Mouse (Mus musculus) lung, postnatal 0 days (tissue): Measurements from ENCODE around the gene Wasf2. TPM values are rescaled to one million over a fixed set of nuclear protein-coding genes. Genes with fewer than 3 reads are reported as not detected.

ENCODE experiments used
- ATAC-seq: fragments of 200-750 bp; cut with Nextera tagmentation; 2 replicates; pipeline ENCODE4 v1.8.0; 2017; ENCODE audit warnings: moderate library complexity
- DNase-seq: peaks from one replicate; pipeline ENCODE4 v3.0.0-alpha.2; 2016; ENCODE audit warnings: low spot score
- H3K27ac ChIP-seq: fragments of 300-500 bp; sonication (generic); 2 replicates; pipeline ENCODE4 v1.5.1; 2014; ENCODE audit warnings: antibody characterized with exemption, mild to moderate bottlenecking, low read length, mixed read lengths
- H3K27me3 ChIP-seq: fragments of 300-500 bp; sonication (generic); replicated peaks from 2 replicates; pipeline ENCODE4 v1.6.1; 2014; ENCODE audit warnings: low read length, mixed read lengths; ENCODE audit not compliant: insufficient read depth
- H3K36me3 ChIP-seq: fragments of 300-500 bp; sonication (generic); 2 replicates; pipeline ENCODE4 v1.6.1; 2014; ENCODE audit warnings: low read length, mixed read lengths; ENCODE audit not compliant: insufficient read depth
- H3K4me1 ChIP-seq: fragments of 300-500 bp; sonication (generic); 2 replicates; pipeline ENCODE4 v1.6.1; 2014; ENCODE audit warnings: antibody characterized with exemption, low read depth, low read length, mixed read lengths; ENCODE audit not compliant: insufficient read depth
- H3K4me2 ChIP-seq: fragments of 300-500 bp; sonication (generic); replicated peaks from 2 replicates; pipeline ENCODE4 v1.6.1; 2014; ENCODE audit warnings: low read depth, mild to moderate bottlenecking, low read length, moderate library complexity, mixed read lengths
- H3K4me3 ChIP-seq: fragments of 300-500 bp; sonication (generic); 2 replicates; pipeline ENCODE4 v1.5.1; 2014; ENCODE audit warnings: low read depth, low read length
- H3K9ac ChIP-seq: fragments of 300-500 bp; sonication (generic); replicated peaks from 2 replicates; pipeline ENCODE4 v1.6.1; 2014; ENCODE audit warnings: low read depth, mild to moderate bottlenecking
- H3K9me3 ChIP-seq: fragments of 300-500 bp; sonication (generic); 2 replicates; pipeline ENCODE4 v1.6.1; 2016; ENCODE audit warnings: low read length, mixed read lengths
- CTCF ChIP-seq: IDR thresholded peaks from 2 replicates; pipeline ENCODE4 v1.5.1; 2016; ENCODE audit warnings: antibody characterized with exemption, mild to moderate bottlenecking
- EP300 ChIP-seq: IDR thresholded peaks from 2 replicates; pipeline ENCODE4 v1.6.1; 2016; ENCODE audit warnings: antibody characterized with exemption, mild to moderate bottlenecking, control low read depth
- WGBS: fragments of 180-500 bp; shearing (Covaris S2); extraction: QIAGEN DNeasy Blood & Tissue Kit; methylation state at CpG from one replicate; pipeline ENCODE4 v1.1.7; 2014; 5-methylcytosine and 5-hydroxymethylcytosine counted together
- polyA plus RNA-seq: library from polyadenylated mRNA; unstranded; fragments of >200 nt; fragmentation: Nextera tagmentation; extraction: Ambion mirVana; gene quantifications from 2 replicates; pipeline ENCODE4 v1.2.1, GENCODE M21; 2015

The Wasf2 gene
- polyA plus RNA-seq, 1 experiment from 2014 or later: 149 TPM

- Histone ChIP-seq H3K27ac (no peak overlapping the region), H3K9ac (no peak overlapping the region), H3K4me1 (no peaks in the 10 kb centered on the region), H3K36me3 (no peaks in the 10 kb centered on the region), H3K4me3 (no peak overlapping the region), H3K4me2 (no peak overlapping the region), H3K9me3 (no peaks in the 10 kb centered on the region), H3K27me3 (no peaks in the 10 kb centered on the region)
- 50% methylated on average over 5 of the region's 5 CpGs for WGBS
- DNase-seq: no peak
- no peak for ATAC-seq
- TF ChIP-seq CTCF (no peak), EP300 (no peak)
Measured at GRCm38 (mm10) chr4:133234771-133235170, 104.5 kb downstream of the Wasf2 start.

GRCm38 (mm10) chr4:133235415-133235814 lies 105.1 kb downstream of the Wasf2 start:
- WGBS: 76% methylated on average over 5 of the region's 5 CpGs
- no peak overlapping the region for H3K4me2 ChIP-seq
- H3K4me3 ChIP-seq: no peak overlapping the region
- H3K36me3 ChIP-seq: no peaks in the 10 kb centered on the region
- H3K4me1 ChIP-seq: no peaks in the 10 kb centered on the region
- no peak overlapping the region for H3K27ac ChIP-seq
- no peaks in the 10 kb centered on the region for H3K27me3 ChIP-seq
- DNase-seq (no peak), ATAC-seq (no peak)
- TF ChIP-seq EP300: no peak
- TF ChIP-seq CTCF: peak; percentile 21; the same call in 1 of the 2 replicates
- H3K9ac ChIP-seq: no peak overlapping the region
- no peaks in the 10 kb centered on the region for H3K9me3 ChIP-seq

GRCm38 (mm10) chr4:133237911-133238310 lies 107.6 kb downstream of the Wasf2 start:
- Histone ChIP-seq H3K27me3 (no peaks in the 10 kb centered on the region), H3K36me3 (no peaks in the 10 kb centered on the region), H3K4me1 (peaks cover 5% of the 10 kb centered on the region; the same call in 1 of the 2 replicates), H3K4me3 (no peak overlapping the region), H3K4me2 (no peak overlapping the region), H3K27ac (no peak overlapping the region), H3K9ac (no peak overlapping the region), H3K9me3 (no peaks in the 10 kb centered on the region)
- ATAC-seq: no peak
- no peak for TF ChIP-seq EP300
- TF ChIP-seq CTCF: no peak
- WGBS: 65% methylated on average over 4 of the region's 4 CpGs
- DNase-seq: no peak

GRCm38 (mm10) chr4:133240490-133240921 lies 110.2 kb downstream of the Wasf2 start, which contains the start of gene Map3k6:
Gene Map3k6 (plus strand): TSS chr4:133240818.
- H3K27me3 ChIP-seq: no peaks in the 10 kb centered on the region
- peak; percentile 87 for ATAC-seq

GRCm38 (mm10) chr4:133240934-133241908 lies 110.9 kb downstream of the Wasf2 start:
- Histone ChIP-seq H3K36me3 (no peaks in the 10 kb centered on the region), H3K9ac (peak overlapping the region; percentile 97), H3K27ac (peak overlapping the region; percentile 99), H3K27me3 (no peaks in the 10 kb centered on the region), H3K4me2 (peak overlapping the region; percentile 96), H3K9me3 (no peaks in the 10 kb centered on the region), H3K4me3 (peak overlapping the region; percentile 77), H3K4me1 (peaks cover 5% of the 10 kb centered on the region; the same call in 1 of the 2 replicates)
- peak; percentile 85 for ATAC-seq
- TF ChIP-seq EP300: no peak; the same call in 1 of the 2 replicates
- TF ChIP-seq CTCF: peak; percentile 36
- peak; percentile 94 for DNase-seq
- WGBS: under 1% methylated on average over 60 of the region's 78 CpGs

More at GRCm38 (mm10) chr4:133240490-133240921, 110.2 kb downstream of the Wasf2 start, which contains the start of gene Map3k6:
- Histone ChIP-seq H3K4me2 (peak within 1 kb of the TSS; percentile 96), H3K9ac (peak within 1 kb of the TSS; percentile 97), H3K4me1 (peaks cover 5% of the 10 kb centered on the region; the same call in 1 of the 2 replicates), H3K36me3 (no peaks in the 10 kb centered on the region), H3K4me3 (peak within 1 kb of the TSS; percentile 77), H3K9me3 (no peaks in the 10 kb centered on the region), H3K27ac (peak within 1 kb of the TSS; percentile 99)
- TF ChIP-seq CTCF: peak; percentile 26; the same call in 1 of the 2 replicates
- TF ChIP-seq EP300: peak; percentile 100
- WGBS: 2% methylated on average over 16 of the region's 16 CpGs
- DNase-seq: peak; percentile 98

- TF ChIP-seq EP300 (peak; percentile 83), CTCF (no peak)
- ATAC-seq: no peak
- 23% methylated on average over 11 of the region's 11 CpGs for WGBS
- H3K36me3 ChIP-seq: no peaks in the 10 kb centered on the region
- H3K27me3 ChIP-seq: no peaks in the 10 kb centered on the region
- peaks cover 5% of the 10 kb centered on the region; the same call in 1 of the 2 replicates for H3K4me1 ChIP-seq
- H3K4me2 ChIP-seq: peak overlapping the region; percentile 96
- H3K9ac ChIP-seq: no peak overlapping the region
- H3K27ac ChIP-seq: peak overlapping the region; percentile 99
- peak overlapping the region; percentile 77 for H3K4me3 ChIP-seq
- DNase-seq: no peak
- no peaks in the 10 kb centered on the region for H3K9me3 ChIP-seq
Measured at GRCm38 (mm10) chr4:133241910-133242309, 111.6 kb downstream of the Wasf2 start.
